Mouse (Mus musculus) layer of hippocampus, postnatal 10 days (tissue): ENCODE measurements at regions not wholly inside any gene's neighbourhood (a gene's known extent, or its start where the extent isn't known, plus 50 kb on each side); places are given as distances from the start of the nearest gene placed in this dataset.
"Not testable (repeated sequence)": the region's sequence is repeated elsewhere in the genome, so short reads cannot be mapped to it uniquely, and the experiment has no call there.

Experiments
- DNase-seq, 2 experiments: peaks; one replicate each; pipeline ENCODE4 v3.0.0; 2021; ENCODE audit warnings: low spot score in 2 of 2

GRCm38 (mm10) chr6:22716864-22717557 lies 158.3 kb upstream of the Ptprz1 start:
- no peak for DNase-seq

DNA sequence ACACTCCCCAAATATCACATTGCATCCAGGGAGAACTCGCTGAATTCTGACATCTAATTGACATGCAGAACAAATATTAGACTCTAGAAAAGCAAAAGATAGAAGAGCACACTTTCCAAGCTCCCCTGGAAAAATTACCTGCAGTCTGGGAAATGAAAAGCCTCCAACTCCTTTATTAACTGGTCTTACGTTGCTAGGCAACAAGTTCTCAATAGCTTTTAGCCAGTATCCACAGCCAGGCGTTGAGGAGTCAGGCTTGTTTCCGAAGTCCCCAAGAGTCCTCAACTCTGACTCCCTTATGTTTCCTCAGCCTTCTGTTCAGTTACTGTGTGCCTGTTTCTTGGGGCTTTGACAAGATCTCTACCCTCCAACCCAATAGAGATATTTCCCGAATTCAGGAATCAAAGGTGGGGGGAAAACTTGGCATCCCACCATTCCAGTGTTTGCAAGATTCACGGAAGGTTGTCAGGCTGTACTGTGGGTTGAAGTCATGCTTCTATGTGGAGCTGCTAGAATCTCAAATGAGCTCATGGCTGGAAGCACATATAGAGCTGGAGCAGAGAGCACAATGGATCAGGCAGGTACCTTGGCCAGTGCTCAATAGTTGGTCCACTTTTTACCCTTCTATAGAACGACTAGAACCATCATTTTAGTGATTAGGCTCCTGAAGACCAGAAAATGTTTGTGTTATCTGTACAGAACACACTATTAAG lies 159.0 kb upstream of the Ptprz1 start:
- peak in 1 of 2 experiments; percentile 17 for DNase-seq

- no peak for DNase-seq
These were observed 177.1 kb upstream of the Ptprz1 start for GRCm38 (mm10) chr6:22698187-22698586.

DNA sequence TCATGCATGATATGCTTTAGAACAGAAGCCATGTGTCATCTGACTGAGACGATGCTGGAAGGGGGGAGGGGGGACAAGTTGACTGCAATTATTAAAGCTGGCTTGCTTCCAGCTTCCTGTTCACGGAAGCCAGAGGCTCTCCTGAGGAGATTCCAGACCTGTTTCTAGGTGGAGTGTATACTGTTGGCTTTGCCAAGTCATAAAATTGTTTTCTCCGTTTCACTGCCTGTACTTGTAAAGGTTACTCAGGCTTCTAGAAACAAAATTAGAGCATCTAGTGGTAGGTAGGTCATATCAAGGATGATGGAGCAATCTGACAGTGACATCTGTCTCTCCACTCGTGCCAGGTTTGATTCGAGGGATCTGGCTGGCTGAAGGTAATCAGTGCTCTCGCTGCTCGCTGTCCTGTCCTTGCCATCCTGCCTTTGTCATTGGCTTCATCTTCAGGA lies 186.6 kb upstream of the Ptprz1 start:
- peak; percentile 30 to 38 for DNase-seq

DNA sequence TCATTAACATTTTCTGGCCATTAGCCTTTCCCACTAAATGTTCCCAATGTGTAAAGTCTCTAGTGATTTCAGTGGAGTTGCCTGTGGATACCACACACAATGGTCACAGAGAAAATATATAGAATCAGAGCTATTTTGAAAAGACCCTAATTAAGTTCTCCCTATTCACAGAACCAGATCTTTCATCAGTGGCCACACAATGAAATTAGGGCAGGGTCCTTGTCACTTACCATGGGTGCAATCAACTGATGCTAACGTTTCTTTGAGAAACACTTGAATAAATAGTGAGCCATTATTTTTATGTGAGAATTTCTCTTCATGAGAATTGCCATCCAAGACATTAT lies 200.7 kb upstream of the Ptprz1 start:
- DNase-seq: no peak

GRCm38 (mm10) chr6:22673919-22674585 lies 201.2 kb upstream of the Ptprz1 start:
- no peak for DNase-seq

DNA sequence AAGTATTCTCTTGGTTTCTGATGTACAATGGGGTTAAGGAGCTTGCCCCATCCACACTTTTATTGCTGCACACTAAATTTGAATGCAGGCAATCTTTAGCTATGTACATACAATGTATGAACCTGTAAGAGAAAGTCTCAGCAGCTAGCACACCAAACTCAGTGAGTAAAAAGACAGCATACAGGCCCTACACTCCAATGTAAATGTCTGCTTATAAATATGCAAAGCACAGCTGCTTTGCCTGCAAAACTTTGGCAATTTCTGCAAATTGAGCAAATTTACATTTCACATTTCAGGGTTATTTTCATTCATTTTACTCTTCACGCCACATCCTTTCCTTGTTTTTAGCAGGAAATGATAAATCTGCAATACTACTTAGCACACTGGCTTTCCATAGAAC lies 203.8 kb upstream of the Ptprz1 start:
- no peak for DNase-seq

GRCm38 (mm10) chr6:22668190-22668975 lies 206.9 kb upstream of the Ptprz1 start:
- no peak for DNase-seq

GRCm38 (mm10) chr6:22657401-22657800 lies 217.9 kb upstream of the Ptprz1 start:
- not testable (repeated sequence) for DNase-seq

DNA sequence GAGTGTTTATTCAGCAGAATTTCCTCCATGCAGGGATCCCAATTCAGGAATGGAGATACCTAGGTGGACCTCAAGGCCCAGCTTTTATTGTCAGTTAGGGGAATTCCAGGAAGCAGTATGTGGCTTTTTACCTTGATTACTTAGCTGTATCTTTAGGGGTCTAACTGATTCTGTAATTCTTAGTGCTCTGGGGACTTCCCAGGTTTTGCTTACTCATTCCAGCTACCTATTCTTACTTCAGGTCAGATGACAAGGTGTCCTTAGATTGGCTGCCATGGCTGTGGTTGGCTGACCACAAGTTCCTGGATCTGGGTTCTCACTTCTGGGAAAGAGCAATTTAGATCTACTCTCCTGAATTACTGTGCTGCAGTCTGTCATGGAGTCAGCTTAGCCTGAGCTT lies 235.2 kb upstream of the Ptprz1 start:
- no peak for DNase-seq

- DNase-seq: no peak
These were observed 240.2 kb upstream of the Ptprz1 start for GRCm38 (mm10) chr6:22635141-22635540.

- DNase-seq: no peak
These were observed 240.6 kb upstream of the Ptprz1 start for GRCm38 (mm10) chr6:22634740-22635139.

DNA sequence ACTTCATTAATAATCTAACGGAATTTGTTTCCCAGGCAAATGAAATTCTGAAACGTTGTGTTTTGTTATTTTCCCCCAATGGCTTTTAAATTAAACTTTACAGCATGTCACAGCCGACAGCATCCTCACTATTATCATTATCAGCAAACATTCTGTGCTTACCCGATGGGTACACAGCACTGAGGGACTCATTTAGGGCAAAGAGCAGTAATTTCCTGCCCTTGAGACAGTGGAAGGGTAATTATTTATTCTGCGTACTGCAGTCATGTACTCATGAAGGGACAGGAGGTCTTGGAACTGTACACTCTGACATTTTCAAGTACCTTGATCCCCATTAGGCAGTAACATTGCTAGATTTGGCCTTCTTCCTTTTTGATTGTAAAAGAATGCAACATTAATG lies 235.5 kb upstream of the Fam3c start:
- DNase-seq: no peak

DNA sequence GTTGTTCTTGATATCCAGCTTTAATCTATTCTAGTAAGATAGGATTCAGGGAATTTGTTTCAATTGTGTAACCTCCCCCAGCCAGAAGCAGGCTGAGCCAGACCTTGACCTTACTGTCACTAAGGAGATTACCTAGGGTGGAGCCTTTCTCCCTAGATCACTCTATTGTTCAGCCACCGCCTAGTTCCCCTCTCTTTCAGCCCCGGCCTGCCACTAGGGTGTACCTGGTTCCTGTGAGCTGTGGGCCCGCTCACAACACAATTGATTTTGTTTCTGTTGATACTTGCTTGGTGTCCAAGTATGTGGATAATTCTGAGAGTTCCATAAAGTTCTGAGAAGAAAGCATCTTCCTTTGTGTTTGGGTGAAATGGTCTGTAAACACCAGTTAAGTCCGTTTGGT lies 228.8 kb upstream of the Fam3c start:
- no peak for DNase-seq

- DNase-seq: no peak
These were observed 216.9 kb upstream of the Fam3c start for GRCm38 (mm10) chr6:22572925-22573324.

DNA sequence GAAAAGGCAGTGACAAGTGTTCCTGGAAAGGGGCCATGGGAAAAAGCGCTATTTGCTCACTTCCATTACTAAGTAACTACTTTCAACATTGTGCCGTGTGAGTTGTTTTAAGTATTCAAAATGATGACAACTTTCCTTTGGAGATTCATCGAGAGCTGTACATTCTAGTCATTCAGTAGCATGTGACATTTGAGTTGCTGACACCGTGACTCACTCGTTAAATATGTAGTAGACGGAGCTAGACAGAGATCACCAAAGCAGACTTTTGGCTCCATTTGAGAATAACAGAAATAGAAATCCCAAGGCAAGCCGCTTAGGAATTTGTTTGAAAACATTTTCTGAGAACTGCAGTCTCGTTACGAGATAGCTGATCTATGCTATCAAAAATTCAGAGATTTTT lies 211.8 kb upstream of the Fam3c start:
- no peak for DNase-seq

DNA sequence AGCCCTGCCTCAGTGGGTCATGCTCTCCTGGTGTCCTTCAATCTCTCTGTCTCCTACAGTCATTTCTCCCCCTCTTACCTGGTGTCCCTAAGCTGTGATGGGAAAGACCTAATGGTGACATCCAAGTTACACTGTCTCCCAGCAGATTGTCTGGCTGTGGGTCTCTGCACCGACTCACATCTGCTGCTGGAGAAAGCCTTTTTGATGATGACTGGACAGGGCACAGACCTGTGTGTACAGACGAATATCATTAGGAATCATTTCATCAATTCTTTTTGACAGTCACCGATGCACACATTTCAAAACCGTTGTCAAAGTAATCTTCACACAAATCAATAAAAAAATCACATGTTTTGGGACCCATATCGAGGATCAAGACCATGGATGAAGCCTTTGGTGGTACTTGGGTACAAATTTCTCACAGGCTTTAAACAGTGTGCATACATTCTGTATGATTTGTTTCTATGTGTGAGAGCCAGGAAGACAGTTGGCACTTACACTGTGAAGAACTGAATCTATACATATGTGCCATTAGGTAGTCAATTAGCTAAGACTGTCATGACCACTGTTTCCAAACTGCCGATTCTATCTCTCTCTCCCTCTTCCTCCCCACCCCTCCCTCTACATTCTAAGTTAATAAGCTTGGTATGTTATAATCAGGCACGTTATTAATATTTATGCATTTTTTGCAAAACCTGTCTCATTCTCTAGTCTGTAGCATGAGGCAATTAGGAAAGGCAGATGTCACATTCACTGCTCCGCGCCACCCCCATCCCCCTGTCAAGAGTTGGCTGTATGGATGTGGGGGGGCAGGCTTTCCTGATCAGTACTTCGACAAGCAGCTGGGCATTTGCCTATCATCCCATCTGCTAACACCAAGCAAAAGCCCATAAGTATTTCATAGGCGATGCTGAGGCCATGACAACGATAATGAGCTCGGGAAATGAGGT lies 192.5 kb upstream of the Fam3c start:
- DNase-seq: peak; percentile 22 to 49

DNA sequence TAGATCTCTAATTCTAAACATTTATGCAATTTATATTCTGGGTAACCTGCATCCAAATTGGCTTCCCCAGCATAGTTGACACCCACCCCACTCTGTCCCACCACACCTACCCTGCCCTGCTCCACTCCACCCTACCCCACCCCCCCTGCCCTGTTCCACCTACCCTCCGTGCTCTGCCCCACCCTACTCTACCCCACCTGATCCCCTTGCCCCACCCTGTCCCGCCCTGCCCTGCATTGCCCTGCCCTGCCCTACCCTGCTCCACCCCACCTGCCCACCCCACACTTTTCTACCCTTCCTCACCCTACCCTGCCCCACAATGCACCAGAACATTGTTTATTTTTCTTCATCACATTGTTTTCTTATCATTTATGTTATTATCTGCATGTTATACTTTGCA lies 185.6 kb upstream of the Fam3c start:
- DNase-seq: no peak

DNA sequence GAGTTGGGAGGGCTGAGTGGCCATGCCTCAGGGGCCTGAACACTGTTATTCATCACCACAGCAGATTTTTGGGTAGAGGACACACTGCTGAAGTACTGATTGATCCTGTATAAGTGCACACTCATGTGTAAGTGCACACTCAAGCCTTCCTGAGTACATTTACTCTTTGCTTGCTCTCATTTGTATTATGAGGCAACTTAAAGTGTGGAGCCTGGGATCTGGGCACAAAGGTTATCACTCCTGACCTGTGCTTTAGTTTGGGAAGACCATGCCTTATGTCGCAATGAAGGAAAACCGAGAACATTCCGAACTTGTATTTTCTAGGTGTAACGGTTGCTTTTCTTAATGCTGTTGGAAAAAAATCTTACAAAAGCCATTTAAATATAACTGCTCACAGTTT lies 182.2 kb upstream of the Fam3c start:
- DNase-seq: no peak

DNA sequence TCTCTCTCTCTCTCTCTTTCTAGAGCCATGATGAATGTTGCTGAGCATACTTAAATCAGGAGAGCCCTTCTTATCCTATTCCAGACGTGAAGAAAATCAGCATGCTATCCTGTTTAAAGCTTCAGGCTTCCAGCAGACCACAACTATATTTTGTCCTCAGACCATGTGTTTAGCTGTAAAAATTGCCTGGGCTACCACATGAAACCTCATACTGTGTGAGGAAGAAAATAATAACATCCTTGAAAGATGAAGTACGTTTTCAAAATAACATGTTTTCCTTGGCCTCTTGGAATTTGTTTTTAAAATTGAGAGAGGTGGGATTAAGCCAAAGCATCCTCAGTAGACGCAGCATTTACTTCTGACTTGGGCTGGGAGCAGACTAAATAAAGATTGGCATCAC lies 168.3 kb upstream of the Fam3c start:
- DNase-seq: no peak
